Mouse (Mus musculus) kidney, postnatal 25 days (tissue): ENCODE results near the gene Anks1b.

Experiments used
- DNase-seq, 2 experiments: peaks; one replicate each; pipeline ENCODE4 v3.0.0; 2021; ENCODE audit warnings: mixed read lengths in 2 of 2

Gene Anks1b

GRCm38 (mm10) chr10:90679713-90680470 is 806.6 kb downstream of the Anks1b start:
- DNase-seq = no peak

- DNase-seq = no peak
These were observed 810.5 kb downstream of the Anks1b start for GRCm38 (mm10) chr10:90683813-90684212.

- DNase-seq = no peak
These were observed 812.1 kb downstream of the Anks1b start for GRCm38 (mm10) chr10:90685367-90685766.

- DNase-seq = no peak
These were observed 814.8 kb downstream of the Anks1b start for GRCm38 (mm10) chr10:90688153-90688552.

GRCm38 (mm10) chr10:90688696-90689252 is 815.5 kb downstream of the Anks1b start:
- DNase-seq = no peak

- peak; percentile 58 to 81 for DNase-seq
These were observed 816.7 kb downstream of the Anks1b start for GRCm38 (mm10) chr10:90689854-90690513.

GRCm38 (mm10) chr10:90696687-90697086 is 823.4 kb downstream of the Anks1b start:
- no peak for DNase-seq

GRCm38 (mm10) chr10:90697413-90697812 is 824.1 kb downstream of the Anks1b start:
- no peak for DNase-seq

GRCm38 (mm10) chr10:90699211-90699610 is 825.9 kb downstream of the Anks1b start:
- no peak for DNase-seq

- no peak for DNase-seq
These were observed 831.3 kb downstream of the Anks1b start for GRCm38 (mm10) chr10:90704602-90705001.

GRCm38 (mm10) chr10:90708822-90709601 is 835.7 kb downstream of the Anks1b start:
- DNase-seq = no peak

- DNase-seq = no peak
These were observed 836.3 kb downstream of the Anks1b start for GRCm38 (mm10) chr10:90709602-90709931.

GRCm38 (mm10) chr10:90717961-90718360 is 844.7 kb downstream of the Anks1b start:
- no peak for DNase-seq

- no peak for DNase-seq
These were observed 845.4 kb downstream of the Anks1b start for GRCm38 (mm10) chr10:90718684-90719083.

GRCm38 (mm10) chr10:90719996-90720395 is 846.7 kb downstream of the Anks1b start:
- no peak for DNase-seq

GRCm38 (mm10) chr10:90723071-90723494 is 849.8 kb downstream of the Anks1b start:
- DNase-seq = no peak

GRCm38 (mm10) chr10:90723941-90724341 is 850.6 kb downstream of the Anks1b start:
- no peak for DNase-seq

- DNase-seq = no peak
These were observed 851.6 kb downstream of the Anks1b start for GRCm38 (mm10) chr10:90724931-90725330.

GRCm38 (mm10) chr10:90728401-90729358 is 855.4 kb downstream of the Anks1b start:
- peak; percentile 64 to 74 for DNase-seq

GRCm38 (mm10) chr10:90729527-90729926 is 856.2 kb downstream of the Anks1b start:
- DNase-seq = no peak

GRCm38 (mm10) chr10:90732823-90733222 is 859.5 kb downstream of the Anks1b start:
- no peak for DNase-seq

GRCm38 (mm10) chr10:90733632-90734031 is 860.3 kb downstream of the Anks1b start:
- peak in 1 of 2 experiments; percentile 21 for DNase-seq
